Mouse (Mus musculus): ENCODE measurements around the gene St3gal5.

DNA sequence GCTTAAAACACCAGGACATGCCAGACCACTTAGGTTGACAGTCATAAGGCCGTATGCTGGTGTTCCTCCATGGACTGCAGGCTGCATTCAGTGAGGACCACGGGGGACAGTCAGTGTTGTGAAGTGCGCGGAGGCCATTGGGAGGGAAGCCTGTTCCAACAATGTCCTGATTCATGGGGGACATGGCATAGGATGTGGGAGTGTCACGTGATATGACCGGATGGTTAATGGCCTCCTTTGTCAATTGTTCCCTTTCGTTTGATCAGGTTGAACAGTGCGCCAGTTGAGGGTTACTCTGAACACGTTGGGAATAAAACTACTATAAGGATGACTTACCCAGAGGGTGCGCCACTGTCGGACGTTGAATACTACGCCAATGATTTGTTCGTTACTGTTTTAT is 49.4 kb downstream of the St3gal5 start:
- TF ChIP-seq GATA1 (IDR thresholded peaks at IDR 0.05; ENCODE audit: borderline replicate concordance, low read length) (no peak), FLI1 (IDR thresholded peaks at IDR 0.05; ENCODE audit: low read length) (no peak)

All from megakaryocyte, embryonic 14.5 days (primary cell).